Mouse (Mus musculus) stomach, embryonic 15.5 days (tissue): Measurements from ENCODE around the gene Cfap77. TPM values are rescaled to one million over a fixed set of nuclear protein-coding genes. Genes with fewer than 3 reads are reported as not detected.

ENCODE experiments used
- ATAC-seq: fragments of 200-750 bp; cut with Nextera tagmentation; 2 replicates; pipeline ENCODE4 v1.8.0; 2017; ENCODE audit warnings: low read depth, moderate number of reproducible peaks, moderate TSS enrichment; ENCODE audit not compliant: insufficient read depth, low FRiP score
- H3K27ac ChIP-seq: fragments of 300-500 bp; sonication (generic); 2 replicates; pipeline ENCODE4 v1.5.1; 2015; ENCODE audit warnings: mild to moderate bottlenecking, inconsistent platforms
- H3K27me3 ChIP-seq: fragments of 300-500 bp; sonication (generic); replicated peaks from 2 replicates; pipeline ENCODE4 v1.6.1; 2015; ENCODE audit warnings: inconsistent platforms
- H3K36me3 ChIP-seq: fragments of 300-500 bp; sonication (generic); 2 replicates; pipeline ENCODE4 v1.6.1; 2015; ENCODE audit warnings: inconsistent platforms
- H3K4me1 ChIP-seq: fragments of 300-500 bp; sonication (generic); 2 replicates; pipeline ENCODE4 v1.6.1; 2015; ENCODE audit warnings: inconsistent platforms
- H3K4me2 ChIP-seq: fragments of 300-500 bp; sonication (generic); 2 replicates; pipeline ENCODE4 v1.6.1; 2015; ENCODE audit warnings: mild to moderate bottlenecking, inconsistent platforms
- H3K4me3 ChIP-seq: fragments of 300-500 bp; sonication (generic); replicated peaks from 2 replicates; pipeline ENCODE4 v1.5.1; 2015; ENCODE audit warnings: inconsistent platforms
- H3K9ac ChIP-seq: fragments of 300-500 bp; sonication (generic); 2 replicates; pipeline ENCODE4 v1.6.1; 2015; ENCODE audit warnings: inconsistent platforms
- H3K9me3 ChIP-seq: fragments of 300-500 bp; sonication (generic); 2 replicates; pipeline ENCODE4 v1.6.1; 2016; ENCODE audit warnings: inconsistent platforms
- WGBS: fragments of 180-500 bp; shearing (Covaris S2); methylation state at CpG from one replicate; pipeline ENCODE4 v1.1.7; 2015; 5-methylcytosine and 5-hydroxymethylcytosine counted together
- polyA plus RNA-seq: library from polyadenylated mRNA; unstranded; fragments of >200 nt; fragmentation: Nextera tagmentation; extraction: Ambion mirVana; gene quantifications from 2 replicates; pipeline ENCODE4 v1.2.1, GENCODE M21; 2015

Gene Cfap77
- polyA plus RNA-seq, 1 experiment from 2014 or later: 0.39 TPM

GRCm38 (mm10) chr2:28961024-28961585 is 93.8 kb downstream of the Cfap77 start:
- H3K27me3 ChIP-seq: no peaks in the 10 kb centered on the region
- 80% methylated on average over 15 of the region's 15 CpGs for whole genome bisulfite sequencing

GRCm38 (mm10) chr2:28956874-28957273 is 98.0 kb downstream of the Cfap77 start:
- Histone ChIP-seq H3K4me1 (no peaks in the 10 kb centered on the region), H3K4me2 (no peak overlapping the region), H3K27ac (no peak overlapping the region), H3K27me3 (no peaks in the 10 kb centered on the region), H3K4me3 (no peak overlapping the region), H3K9ac (no peak overlapping the region), H3K9me3 (no peaks in the 10 kb centered on the region), H3K36me3 (no peaks in the 10 kb centered on the region)
- WGBS: 79% methylated on average over 4 of the region's 4 CpGs
- no peak for ATAC-seq

More at GRCm38 (mm10) chr2:28961024-28961585, 93.8 kb downstream of the Cfap77 start:
- Histone ChIP-seq H3K27ac (no peak overlapping the region), H3K9me3 (no peaks in the 10 kb centered on the region), H3K36me3 (no peaks in the 10 kb centered on the region), H3K4me2 (no peak overlapping the region), H3K4me1 (no peaks in the 10 kb centered on the region), H3K4me3 (no peak overlapping the region), H3K9ac (no peak overlapping the region)
- no peak for ATAC-seq

- no peaks in the 10 kb centered on the region for H3K27me3 ChIP-seq
- no peaks in the 10 kb centered on the region for H3K4me1 ChIP-seq
- H3K4me2 ChIP-seq: no peak overlapping the region
- 83% methylated on average over 9 of the region's 9 CpGs for WGBS
- no peaks in the 10 kb centered on the region for H3K36me3 ChIP-seq
- no peak overlapping the region for H3K4me3 ChIP-seq
- no peak for ATAC-seq
- H3K9ac ChIP-seq: no peak overlapping the region
- no peaks in the 10 kb centered on the region for H3K9me3 ChIP-seq
- H3K27ac ChIP-seq: no peak overlapping the region
Observed at GRCm38 (mm10) chr2:28954595-28954994, 100.3 kb downstream of the Cfap77 start.

- no peaks in the 10 kb centered on the region for H3K36me3 ChIP-seq
- no peak overlapping the region for H3K4me3 ChIP-seq
- no peak overlapping the region for H3K27ac ChIP-seq
- no peaks in the 10 kb centered on the region for H3K9me3 ChIP-seq
- no peaks in the 10 kb centered on the region for H3K27me3 ChIP-seq
- H3K4me2 ChIP-seq: no peak overlapping the region
- no peaks in the 10 kb centered on the region for H3K4me1 ChIP-seq
- 31% methylated on average over 8 of the region's 8 CpGs for WGBS
- H3K9ac ChIP-seq: no peak overlapping the region
- no peak for ATAC-seq
Observed at GRCm38 (mm10) chr2:28952981-28953380, 101.9 kb downstream of the Cfap77 start.

- H3K9me3 ChIP-seq: no peaks in the 10 kb centered on the region
- no peaks in the 10 kb centered on the region for H3K4me1 ChIP-seq
- no peak overlapping the region for H3K4me2 ChIP-seq
- H3K36me3 ChIP-seq: no peaks in the 10 kb centered on the region
- no peak overlapping the region for H3K27ac ChIP-seq
- 68% methylated on average over 3 of the region's 3 CpGs for WGBS
- ATAC-seq: no peak
- no peaks in the 10 kb centered on the region for H3K27me3 ChIP-seq
- no peak overlapping the region for H3K9ac ChIP-seq
- H3K4me3 ChIP-seq: no peak overlapping the region
Observed at GRCm38 (mm10) chr2:28946312-28946711, 108.6 kb downstream of the Cfap77 start.

GRCm38 (mm10) chr2:28945388-28945787 is 109.5 kb downstream of the Cfap77 start:
- H3K4me2 ChIP-seq: no peak overlapping the region
- H3K36me3 ChIP-seq: no peaks in the 10 kb centered on the region
- WGBS: 71% methylated on average over 6 of the region's 6 CpGs
- H3K9ac ChIP-seq: no peak overlapping the region
- ATAC-seq: no peak
- H3K4me3 ChIP-seq: no peak overlapping the region
- no peaks in the 10 kb centered on the region for H3K27me3 ChIP-seq
- no peak overlapping the region for H3K27ac ChIP-seq
- H3K4me1 ChIP-seq: no peaks in the 10 kb centered on the region
- no peaks in the 10 kb centered on the region for H3K9me3 ChIP-seq

- 57% methylated on average over 30 of the region's 30 CpGs for WGBS
- Histone ChIP-seq H3K9ac (no peak overlapping the region), H3K36me3 (no peaks in the 10 kb centered on the region), H3K9me3 (no peaks in the 10 kb centered on the region), H3K4me2 (no peak overlapping the region), H3K27ac (no peak overlapping the region), H3K4me1 (no peaks in the 10 kb centered on the region), H3K27me3 (no peaks in the 10 kb centered on the region), H3K4me3 (no peak overlapping the region)
- no peak for ATAC-seq
Observed at GRCm38 (mm10) chr2:28943666-28944516, 111.0 kb downstream of the Cfap77 start.

DNA sequence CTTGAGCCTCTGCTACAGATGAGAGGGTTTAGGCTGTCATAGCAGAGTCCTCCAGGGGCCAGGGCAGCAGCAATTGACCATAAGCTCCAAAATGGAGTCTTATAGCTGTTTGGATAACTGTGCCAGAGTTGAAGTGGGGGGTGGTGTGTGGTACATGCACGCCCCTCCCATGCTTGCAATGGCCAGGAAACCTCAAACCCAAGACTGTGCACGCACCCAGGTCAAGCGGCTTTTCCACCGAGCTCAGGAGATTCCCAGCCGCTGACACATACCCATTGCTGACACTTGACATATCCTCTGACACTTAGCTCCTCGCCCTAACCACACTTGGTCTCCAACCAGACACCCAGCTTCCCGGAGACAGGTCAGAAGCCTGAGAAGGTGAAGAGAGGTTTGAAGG is 115.9 kb downstream of the Cfap77 start:
- no peaks in the 10 kb centered on the region for H3K27me3 ChIP-seq
- H3K9ac ChIP-seq: no peak overlapping the region
- H3K27ac ChIP-seq: no peak overlapping the region
- no peaks in the 10 kb centered on the region for H3K36me3 ChIP-seq
- no peaks in the 10 kb centered on the region for H3K9me3 ChIP-seq
- no peak for ATAC-seq
- no peaks in the 10 kb centered on the region for H3K4me1 ChIP-seq
- 68% methylated on average over 7 of the region's 7 CpGs for WGBS
- H3K4me3 ChIP-seq: no peak overlapping the region
- no peak overlapping the region for H3K4me2 ChIP-seq

- Histone ChIP-seq H3K9ac (no peak overlapping the region), H3K27ac (no peak overlapping the region), H3K4me2 (no peak overlapping the region), H3K4me1 (no peaks in the 10 kb centered on the region), H3K9me3 (no peaks in the 10 kb centered on the region), H3K4me3 (no peak overlapping the region), H3K36me3 (no peaks in the 10 kb centered on the region), H3K27me3 (no peaks in the 10 kb centered on the region)
- no peak for ATAC-seq
- 83% methylated on average over 3 of the region's 3 CpGs for WGBS
Observed at GRCm38 (mm10) chr2:28930571-28930970, 124.3 kb downstream of the Cfap77 start.

- no peak for ATAC-seq
- H3K27ac ChIP-seq: no peak overlapping the region
- no peaks in the 10 kb centered on the region for H3K9me3 ChIP-seq
- WGBS: 4% methylated on average over 4 of the region's 4 CpGs
- no peak overlapping the region for H3K4me2 ChIP-seq
- H3K9ac ChIP-seq: no peak overlapping the region
- no peaks in the 10 kb centered on the region for H3K4me1 ChIP-seq
- no peak overlapping the region for H3K4me3 ChIP-seq
- H3K27me3 ChIP-seq: peaks cover 28% of the 10 kb centered on the region
- H3K36me3 ChIP-seq: no peaks in the 10 kb centered on the region
Observed at GRCm38 (mm10) chr2:28923912-28924311, 131.0 kb downstream of the Cfap77 start.

GRCm38 (mm10) chr2:28919001-28919400 is 135.9 kb downstream of the Cfap77 start:
- Histone ChIP-seq H3K9ac (no peak overlapping the region), H3K36me3 (no peaks in the 10 kb centered on the region), H3K27me3 (peaks cover 75% of the 10 kb centered on the region), H3K9me3 (no peaks in the 10 kb centered on the region), H3K27ac (no peak overlapping the region), H3K4me1 (0 out of 2 replicates have a peak, but pooled peaks cover 4% of the 10 kb centered on the region), H3K4me3 (no peak overlapping the region), H3K4me2 (no peak overlapping the region)
- WGBS: 5% methylated on average over 4 of the region's 4 CpGs
- ATAC-seq: no peak

- Histone ChIP-seq H3K9ac (no peak overlapping the region), H3K9me3 (no peaks in the 10 kb centered on the region), H3K27ac (no peak overlapping the region), H3K36me3 (no peaks in the 10 kb centered on the region), H3K27me3 (peaks cover 84% of the 10 kb centered on the region), H3K4me3 (no peak overlapping the region; the same call in 1 of the 2 replicates), H3K4me2 (peak overlapping the region; percentile 24), H3K4me1 (0 out of 2 replicates have a peak, but pooled peaks cover 4% of the 10 kb centered on the region)
- no peak for ATAC-seq
- 1% methylated on average over 73 of the region's 73 CpGs for WGBS
Observed at GRCm38 (mm10) chr2:28917518-28918361, 137.1 kb downstream of the Cfap77 start.
